Mouse (Mus musculus) kidney, embryonic 16.5 days (tissue): ENCODE data around the gene Ly6g5b. TPM values are rescaled to one million over a fixed set of nuclear protein-coding genes. Genes with fewer than 3 reads are reported as not detected.

Experiments used
- ATAC-seq: fragments of 200-750 bp; cut with Nextera tagmentation; 2 replicates; pipeline ENCODE4 v1.8.0; 2017; ENCODE audit warnings: moderate TSS enrichment; ENCODE audit not compliant: low FRiP score, low TSS enrichment
- H3K27ac ChIP-seq: fragments of 300-500 bp; sonication (generic); 2 replicates; pipeline ENCODE4 v1.5.1; 2014; ENCODE audit warnings: low read length
- H3K27me3 ChIP-seq: fragments of 300-500 bp; sonication (generic); 2 replicates; pipeline ENCODE4 v1.6.1; 2014; ENCODE audit warnings: low read length, control low read depth, mixed read lengths; ENCODE audit not compliant: insufficient read depth
- H3K36me3 ChIP-seq: fragments of 300-500 bp; sonication (generic); 2 replicates; pipeline ENCODE4 v1.6.1; 2014; ENCODE audit warnings: low read length, control low read depth, mixed read lengths; ENCODE audit not compliant: insufficient read depth
- H3K4me1 ChIP-seq: fragments of 300-500 bp; sonication (generic); 2 replicates; pipeline ENCODE4 v1.6.1; 2014; ENCODE audit warnings: low read length, control low read depth, mixed read lengths; ENCODE audit not compliant: insufficient read depth
- H3K4me2 ChIP-seq: fragments of 300-500 bp; sonication (generic); replicated peaks from 2 replicates; pipeline ENCODE4 v1.6.1; 2014; ENCODE audit warnings: low read depth, low read length
- H3K4me3 ChIP-seq: fragments of 300-500 bp; sonication (generic); 2 replicates; pipeline ENCODE4 v1.5.1; 2014; ENCODE audit warnings: mild to moderate bottlenecking, low read length
- H3K9ac ChIP-seq: fragments of 300-500 bp; sonication (generic); replicated peaks from 2 replicates; pipeline ENCODE4 v1.6.1; 2014; ENCODE audit warnings: low read length
- H3K9me3 ChIP-seq: fragments of 300-500 bp; sonication (generic); 2 replicates; pipeline ENCODE4 v1.6.1; 2016; ENCODE audit warnings: low read length, control low read depth
- WGBS: fragments of 180-500 bp; shearing (Covaris S2); extraction: QIAGEN DNeasy Blood & Tissue Kit; methylation state at CpG from one replicate; pipeline ENCODE4 v1.1.7; 2014; 5-methylcytosine and 5-hydroxymethylcytosine counted together
- polyA plus RNA-seq: library from polyadenylated mRNA; unstranded; fragments of >200 nt; fragmentation: Nextera tagmentation; extraction: Ambion mirVana; gene quantifications from 2 replicates; pipeline ENCODE4 v1.2.1, GENCODE M21; 2015

The Ly6g5b gene
- polyA plus RNA-seq, 1 experiment from 2014 or later, result 0.89 TPM

- Histone ChIP-seq H3K27ac (no peak overlapping the region), H3K4me3 (no peak overlapping the region), H3K4me2 (no peak overlapping the region), H3K4me1 (peaks cover 2% of the 10 kb centered on the region), H3K9ac (no peak overlapping the region), H3K27me3 (no peaks in the 10 kb centered on the region), H3K9me3 (no peaks in the 10 kb centered on the region; the same call in 1 of the 2 replicates), H3K36me3 (peaks cover 82% of the 10 kb centered on the region)
- WGBS, result 90% methylated on average over 6 of the region's 6 CpGs
- ATAC-seq, result no peak
Observed at GRCm38 (mm10) chr17:35141971-35142370, 26.7 kb upstream of the Ly6g5b start.

- Histone ChIP-seq H3K27ac (no peak overlapping the region), H3K36me3 (peaks cover 68% of the 10 kb centered on the region), H3K9ac (no peak overlapping the region), H3K4me2 (no peak overlapping the region), H3K27me3 (no peaks in the 10 kb centered on the region), H3K4me3 (no peak overlapping the region), H3K9me3 (no peaks in the 10 kb centered on the region; the same call in 1 of the 2 replicates), H3K4me1 (peaks cover 11% of the 10 kb centered on the region)
- ATAC-seq, result no peak
- 78% methylated on average over 16 of the region's 16 CpGs for WGBS
Observed at GRCm38 (mm10) chr17:35140490-35140996, 25.3 kb upstream of the Ly6g5b start.

- Histone ChIP-seq H3K27ac (no peak overlapping the region), H3K4me1 (peaks cover 11% of the 10 kb centered on the region), H3K4me3 (no peak overlapping the region), H3K36me3 (peaks cover 55% of the 10 kb centered on the region), H3K27me3 (no peaks in the 10 kb centered on the region), H3K4me2 (no peak overlapping the region), H3K9ac (no peak overlapping the region), H3K9me3 (no peaks in the 10 kb centered on the region; the same call in 1 of the 2 replicates)
- 94% methylated on average over 3 of the region's 3 CpGs for WGBS
- ATAC-seq, result no peak
Observed at GRCm38 (mm10) chr17:35139269-35139668, 24.0 kb upstream of the Ly6g5b start.

GRCm38 (mm10) chr17:35135591-35136320, 20.5 kb upstream of the Ly6g5b start:
- H3K36me3 ChIP-seq, result peaks cover 20% of the 10 kb centered on the region
- H3K4me2 ChIP-seq, result peak overlapping the region; percentile 89
- no peaks in the 10 kb centered on the region for H3K27me3 ChIP-seq
- peak overlapping the region; percentile 89 for H3K4me3 ChIP-seq
- peak overlapping the region; percentile 87 for H3K9ac ChIP-seq
- under 1% methylated on average over 43 of the region's 43 CpGs for WGBS
- H3K4me1 ChIP-seq, result peaks cover 11% of the 10 kb centered on the region
- peak; percentile 59; the same call in 1 of the 2 replicates for ATAC-seq
- peak overlapping the region; percentile 98 for H3K27ac ChIP-seq
- no peaks in the 10 kb centered on the region for H3K9me3 ChIP-seq

GRCm38 (mm10) chr17:35134801-35135590, 19.8 kb upstream of the Ly6g5b start, which contains the start of gene Bag6:
Gene Bag6, plus strand, starts transcription at chr17:35135178.
- peak within 1 kb of the TSS; percentile 87 for H3K9ac ChIP-seq
- no peaks in the 10 kb centered on the region for H3K9me3 ChIP-seq
- H3K4me3 ChIP-seq, result peak within 1 kb of the TSS; percentile 89
- H3K27ac ChIP-seq, result peak within 1 kb of the TSS; percentile 98
- H3K27me3 ChIP-seq, result no peaks in the 10 kb centered on the region
- peaks cover 12% of the 10 kb centered on the region for H3K36me3 ChIP-seq
- under 1% methylated on average over 66 of the region's 66 CpGs for WGBS
- H3K4me2 ChIP-seq, result peak within 1 kb of the TSS; percentile 89
- peaks cover 11% of the 10 kb centered on the region for H3K4me1 ChIP-seq
- peak; percentile 92 for ATAC-seq

- peaks cover 2% of the 10 kb centered on the region; the same call in 1 of the 2 replicates for H3K36me3 ChIP-seq
- no peaks in the 10 kb centered on the region for H3K9me3 ChIP-seq
- no peak for ATAC-seq
- H3K27me3 ChIP-seq, result no peaks in the 10 kb centered on the region
- no peak overlapping the region for H3K27ac ChIP-seq
- no peak overlapping the region for H3K4me3 ChIP-seq
- 95% methylated on average over 7 of the region's 7 CpGs for WGBS
- no peak overlapping the region for H3K9ac ChIP-seq
- peaks cover 17% of the 10 kb centered on the region for H3K4me1 ChIP-seq
- H3K4me2 ChIP-seq, result no peak overlapping the region
Observed at GRCm38 (mm10) chr17:35133517-35133916, 18.3 kb upstream of the Ly6g5b start.

- H3K4me3 ChIP-seq, result no peak overlapping the region
- WGBS, result 52% methylated on average over 3 of the region's 3 CpGs
- H3K9ac ChIP-seq, result no peak overlapping the region
- H3K27ac ChIP-seq, result peak overlapping the region; percentile 76; the same call in 1 of the 2 replicates
- H3K9me3 ChIP-seq, result no peaks in the 10 kb centered on the region
- H3K4me2 ChIP-seq, result no peak overlapping the region
- no peaks in the 10 kb centered on the region for H3K36me3 ChIP-seq
- peaks cover 27% of the 10 kb centered on the region for H3K4me1 ChIP-seq
- ATAC-seq, result no peak
- H3K27me3 ChIP-seq, result no peaks in the 10 kb centered on the region
Observed at GRCm38 (mm10) chr17:35132174-35132560, 16.9 kb upstream of the Ly6g5b start.

GRCm38 (mm10) chr17:35131500-35132173, 16.4 kb upstream of the Ly6g5b start, which contains the start of gene Apom:
Gene Apom, minus strand, starts transcription at chr17:35132050.
- peak within 1 kb of the TSS; percentile 76 for H3K27ac ChIP-seq
- 61% methylated on average over 15 of the region's 15 CpGs for WGBS
- H3K4me2 ChIP-seq, result peak within 1 kb of the TSS; percentile 12; the same call in 1 of the 2 replicates

GRCm38 (mm10) chr17:35131038-35131437, 15.8 kb upstream of the Ly6g5b start:
- 89% methylated on average over 8 of the region's 8 CpGs for WGBS
- Histone ChIP-seq H3K9me3 (no peaks in the 10 kb centered on the region), H3K4me1 (peaks cover 22% of the 10 kb centered on the region), H3K27me3 (no peaks in the 10 kb centered on the region), H3K4me3 (no peak overlapping the region), H3K36me3 (no peaks in the 10 kb centered on the region), H3K4me2 (peak overlapping the region; percentile 12; the same call in 1 of the 2 replicates), H3K27ac (peak overlapping the region; percentile 76), H3K9ac (no peak overlapping the region)
- no peak for ATAC-seq

More at GRCm38 (mm10) chr17:35131500-35132173, 16.4 kb upstream of the Ly6g5b start, which contains the start of gene Apom:
- Histone ChIP-seq H3K4me1 (peaks cover 27% of the 10 kb centered on the region), H3K4me3 (no peak within 1 kb of the TSS), H3K36me3 (no peaks in the 10 kb centered on the region), H3K9me3 (no peaks in the 10 kb centered on the region), H3K27me3 (no peaks in the 10 kb centered on the region), H3K9ac (no peak within 1 kb of the TSS)
- no peak for ATAC-seq
